Mouse (Mus musculus) stomach, embryonic 16.5 days (tissue): ENCODE measurements around the gene Grin2d. TPM values are rescaled to one million over a fixed set of nuclear protein-coding genes. Genes with fewer than 3 reads are reported as not detected.
A peak's percentile ranks its signal among the peaks of the same experiment; 100 is the strongest.
"Not testable (repeated sequence)": the region's sequence is repeated elsewhere in the genome, so short reads cannot be mapped to it uniquely, and the experiment has no call there.

Source experiments
- ATAC-seq: fragments of 200-750 bp; cut with Nextera tagmentation; 2 replicates; pipeline ENCODE4 v1.8.0; 2017; ENCODE audit warnings: moderate number of reproducible peaks, moderate TSS enrichment; ENCODE audit not compliant: insufficient read depth, low FRiP score
- H3K27ac ChIP-seq: fragments of 300-500 bp; sonication (generic); 2 replicates; pipeline ENCODE4 v1.5.1; 2014; ENCODE audit warnings: low read length
- H3K27me3 ChIP-seq: fragments of 300-500 bp; sonication (generic); 2 replicates; pipeline ENCODE4 v1.6.1; 2014; ENCODE audit warnings: low read length, control low read depth, mixed read lengths; ENCODE audit not compliant: control insufficient read depth, insufficient read depth
- H3K36me3 ChIP-seq: fragments of 300-500 bp; sonication (generic); 2 replicates; pipeline ENCODE4 v1.6.1; 2014; ENCODE audit warnings: low read length; ENCODE audit not compliant: control insufficient read depth, insufficient read depth
- H3K4me1 ChIP-seq: fragments of 300-500 bp; sonication (generic); 2 replicates; pipeline ENCODE4 v1.6.1; 2014; ENCODE audit warnings: low read length, control low read depth, mixed read lengths; ENCODE audit not compliant: control insufficient read depth, insufficient read depth
- H3K4me2 ChIP-seq: fragments of 300-500 bp; sonication (generic); 2 replicates; pipeline ENCODE4 v1.6.1; 2014; ENCODE audit warnings: low read depth, low read length, mixed read lengths
- H3K4me3 ChIP-seq: fragments of 300-500 bp; sonication (generic); replicated peaks from 2 replicates; pipeline ENCODE4 v1.5.1; 2014; ENCODE audit warnings: mild to moderate bottlenecking, low read length
- H3K9ac ChIP-seq: fragments of 300-500 bp; sonication (generic); 2 replicates; pipeline ENCODE4 v1.6.1; 2014; ENCODE audit warnings: low read length
- H3K9me3 ChIP-seq: fragments of 300-500 bp; sonication (generic); replicated peaks from 2 replicates; pipeline ENCODE4 v1.6.1; 2016; ENCODE audit warnings: low read length, control low read depth; ENCODE audit not compliant: control insufficient read depth
- WGBS: fragments of 180-500 bp; shearing (Covaris S2); extraction: QIAGEN DNeasy Blood & Tissue Kit; methylation state at CpG from one replicate; pipeline ENCODE4 v1.1.7; 2014; 5-methylcytosine and 5-hydroxymethylcytosine counted together
- polyA plus RNA-seq: library from polyadenylated mRNA; unstranded; fragments of >200 nt; fragmentation: Nextera tagmentation; extraction: Ambion mirVana; gene quantifications from 2 replicates; pipeline ENCODE4 v1.2.1, GENCODE M21; 2015

Gene Grin2d
- polyA plus RNA-seq, 1 experiment from 2014 or later = 0.23 TPM

DNA sequence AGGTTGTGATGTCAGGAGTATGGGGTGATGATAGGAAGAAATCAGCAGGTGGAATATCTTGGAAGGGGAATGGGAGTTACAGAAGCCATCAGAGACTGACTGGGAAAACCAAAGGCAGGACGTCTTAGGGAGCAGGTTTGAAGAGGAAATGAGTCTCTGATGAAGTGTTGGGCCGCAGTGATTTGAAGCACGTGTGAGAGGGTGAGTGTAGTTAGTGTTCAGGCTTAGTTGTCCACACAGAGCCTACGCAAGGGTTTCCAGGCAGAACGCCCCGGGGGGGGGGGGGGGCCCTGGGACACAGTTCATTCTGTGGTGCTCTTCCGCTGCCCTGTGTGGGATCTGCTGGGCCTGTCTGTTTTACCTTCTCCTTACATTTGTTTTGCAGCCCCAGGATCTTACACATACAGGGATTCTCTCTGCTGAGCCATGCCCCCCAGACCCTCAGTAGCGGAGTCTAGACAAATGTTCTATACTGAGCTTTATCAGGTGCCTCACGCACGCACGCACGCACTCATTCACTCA is 24.4 kb upstream of the Grin2d start:
- WGBS = 68% methylated on average over 9 of the region's 12 CpGs
- Histone ChIP-seq H3K36me3 (0 out of 2 replicates have a peak, but pooled peaks cover 4% of the 10 kb centered on the region), H3K9ac (no peak overlapping the region), H3K4me1 (peaks cover 5% of the 10 kb centered on the region), H3K27me3 (no peaks in the 10 kb centered on the region), H3K4me2 (no peak overlapping the region), H3K4me3 (no peak overlapping the region), H3K27ac (no peak overlapping the region; the same call in 1 of the 2 replicates), H3K9me3 (no peaks in the 10 kb centered on the region)
- ATAC-seq = no peak

- Histone ChIP-seq H3K9ac (no peak overlapping the region), H3K4me1 (peaks cover 5% of the 10 kb centered on the region), H3K4me2 (no peak overlapping the region), H3K4me3 (no peak overlapping the region), H3K36me3 (no peaks in the 10 kb centered on the region), H3K27me3 (no peaks in the 10 kb centered on the region), H3K27ac (no peak overlapping the region), H3K9me3 (no peaks in the 10 kb centered on the region)
- WGBS = 39% methylated on average over 5 of the region's 5 CpGs
- no peak for ATAC-seq
These were observed 23.4 kb upstream of the Grin2d start for GRCm38 (mm10) chr7:45901562-45901961.

DNA sequence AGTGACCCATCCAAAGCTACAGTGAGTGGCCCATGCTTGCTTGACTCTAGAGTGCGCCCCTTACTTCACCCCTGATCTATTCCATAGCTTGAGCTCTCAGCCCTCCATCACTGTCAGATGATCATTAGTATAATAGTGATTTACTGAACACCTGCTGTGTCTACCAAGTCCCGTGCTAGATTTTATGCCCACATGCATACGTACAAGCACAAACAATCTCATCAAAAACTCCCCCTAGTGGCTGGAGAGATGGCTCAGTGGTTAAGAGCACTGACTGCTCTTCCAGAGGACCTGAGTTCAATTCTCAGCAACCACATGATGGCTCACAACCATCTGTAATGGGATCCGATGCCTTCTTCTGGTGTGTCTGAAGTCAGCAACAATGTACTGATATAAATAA is 19.9 kb upstream of the Grin2d start:
- WGBS = 54% methylated on average over 4 of the region's 4 CpGs
- H3K36me3 ChIP-seq, H3K9me3 ChIP-seq, ATAC-seq, H3K9ac ChIP-seq, H3K27me3 ChIP-seq, H3K27ac ChIP-seq, H3K4me1 ChIP-seq: not testable (repeated sequence)
- Histone ChIP-seq H3K4me2 (peak overlapping the region; percentile 93), H3K4me3 (peak overlapping the region; percentile 64; the same call in 1 of the 2 replicates)

- Histone ChIP-seq H3K9me3 (no peaks in the 10 kb centered on the region), H3K4me1 (peaks cover 5% of the 10 kb centered on the region), H3K4me2 (peak overlapping the region; percentile 93), H3K4me3 (peak overlapping the region; percentile 64), H3K9ac (peak overlapping the region; percentile 84), H3K27ac (peak overlapping the region; percentile 85), H3K27me3 (no peaks in the 10 kb centered on the region), H3K36me3 (no peaks in the 10 kb centered on the region)
- WGBS = under 1% methylated on average over 19 of the region's 19 CpGs
- ATAC-seq = peak; percentile 61
These were observed 19.1 kb upstream of the Grin2d start for GRCm38 (mm10) chr7:45897258-45897757.

DNA sequence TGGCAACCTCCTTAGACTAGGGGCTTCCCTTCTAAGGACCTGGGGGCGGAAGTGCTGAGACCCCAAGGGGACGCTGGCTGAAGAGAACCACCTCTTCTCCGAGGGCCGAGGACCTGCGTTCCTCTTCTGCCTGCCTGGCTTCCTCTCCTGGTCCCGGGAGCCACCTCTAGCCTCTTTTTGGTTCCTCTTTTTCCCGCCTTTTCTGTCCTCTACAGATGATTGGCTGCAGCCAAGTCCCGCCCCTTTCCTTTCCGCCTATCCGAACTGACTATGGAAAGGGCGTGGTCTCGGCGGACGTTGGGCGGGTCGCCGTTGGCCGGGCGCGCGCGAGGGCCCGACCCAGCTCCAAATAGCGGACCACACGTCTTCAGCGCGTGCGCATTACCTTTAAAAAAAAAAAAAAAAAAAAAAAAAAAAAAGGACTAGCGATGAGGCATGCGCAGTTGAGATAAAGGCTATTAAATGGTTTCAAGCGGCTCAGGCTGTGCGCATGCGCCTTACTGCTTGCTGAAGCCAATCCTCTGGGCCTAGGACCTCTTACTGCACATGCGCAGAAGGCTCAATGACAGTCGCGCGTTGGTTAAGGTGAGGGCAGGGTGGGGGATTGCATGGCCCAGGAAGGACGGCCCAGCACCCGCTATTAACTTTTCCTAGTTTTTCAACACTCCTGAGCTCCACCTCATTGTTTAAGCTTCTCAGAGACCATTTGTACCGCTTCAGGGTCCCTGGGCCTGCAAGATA is 18.5 kb upstream of the Grin2d start, which contains the start of the genes Syngr4 and Tmem143:
Gene Syngr4, minus strand, starts transcription at position 198 of the 741 bp plus-strand sequence.
Gene Tmem143, plus strand, starts transcription at position 425 of the 741 bp plus-strand sequence.
- H3K9me3 ChIP-seq = no peaks in the 10 kb centered on the region

GRCm38 (mm10) chr7:45895931-45896516 is 17.8 kb upstream of the Grin2d start:
- Histone ChIP-seq H3K36me3 (no peaks in the 10 kb centered on the region), H3K27ac (no peak overlapping the region), H3K4me1 (peaks cover 5% of the 10 kb centered on the region), H3K9me3 (no peaks in the 10 kb centered on the region), H3K9ac (peak overlapping the region; percentile 44), H3K4me2 (peak overlapping the region; percentile 47), H3K4me3 (peak overlapping the region; percentile 15), H3K27me3 (no peaks in the 10 kb centered on the region)
- ATAC-seq = peak; percentile 6
- WGBS = 75% methylated on average over 6 of the region's 6 CpGs

More for the DNA sequence above, 18.5 kb upstream of the Grin2d start, which contains the start of the genes Syngr4 and Tmem143:
- Histone ChIP-seq H3K4me2 (peak within 1 kb of the TSS; percentile 93), H3K4me3 (peak within 1 kb of the TSS; percentile 64), H3K9ac (peak within 1 kb of the TSS; percentile 84), H3K36me3 (no peaks in the 10 kb centered on the region), H3K27me3 (no peaks in the 10 kb centered on the region), H3K4me1 (peaks cover 5% of the 10 kb centered on the region), H3K27ac (peak within 1 kb of the TSS; percentile 85)
- under 1% methylated on average over 40 of the region's 40 CpGs for WGBS
- peak; percentile 91 for ATAC-seq

- no peak overlapping the region for H3K4me2 ChIP-seq
- WGBS = 67% methylated on average over 2 of the region's 2 CpGs
- no peak overlapping the region for H3K27ac ChIP-seq
- H3K4me1 ChIP-seq = no peaks in the 10 kb centered on the region; the same call in 1 of the 2 replicates
- ATAC-seq = no peak
- H3K9me3 ChIP-seq = no peaks in the 10 kb centered on the region
- no peaks in the 10 kb centered on the region for H3K27me3 ChIP-seq
- no peak overlapping the region for H3K4me3 ChIP-seq
- H3K9ac ChIP-seq = no peak overlapping the region
- no peaks in the 10 kb centered on the region for H3K36me3 ChIP-seq
These were observed 14.5 kb upstream of the Grin2d start for GRCm38 (mm10) chr7:45892651-45893050.

DNA sequence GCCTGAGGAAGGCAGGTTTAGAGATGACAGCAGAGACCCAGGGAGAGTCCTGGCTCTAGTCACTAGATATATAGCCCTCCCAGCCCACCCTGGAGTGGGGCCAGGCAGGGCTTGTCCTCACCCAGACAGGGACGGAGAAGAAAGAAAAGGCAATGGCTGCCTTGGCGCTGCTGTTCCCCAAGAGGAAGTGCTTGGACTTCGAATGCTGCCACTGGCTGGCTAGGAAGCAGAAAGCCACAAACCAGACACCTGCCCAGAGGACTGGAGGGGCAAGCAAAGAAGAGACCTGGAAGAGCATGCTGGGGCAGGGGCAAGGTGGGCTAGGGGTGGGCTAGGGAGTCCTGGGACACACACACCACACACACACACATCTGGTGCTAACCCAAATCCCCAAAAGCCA is 9.1 kb upstream of the Grin2d start:
- no peak for ATAC-seq
- Histone ChIP-seq H3K36me3 (peaks cover 18% of the 10 kb centered on the region), H3K27me3 (no peaks in the 10 kb centered on the region), H3K4me1 (no peaks in the 10 kb centered on the region), H3K9ac (0 out of 2 replicates have a peak overlapping the region, but pooled peaks have one; percentile 14), H3K4me3 (no peak overlapping the region), H3K4me2 (no peak overlapping the region), H3K9me3 (no peaks in the 10 kb centered on the region), H3K27ac (no peak overlapping the region)
- 52% methylated on average over 3 of the region's 3 CpGs for WGBS

- no peaks in the 10 kb centered on the region for H3K27me3 ChIP-seq
- H3K4me2 ChIP-seq = no peak overlapping the region
- H3K36me3 ChIP-seq = peaks cover 53% of the 10 kb centered on the region
- H3K27ac ChIP-seq = no peak overlapping the region
- WGBS = 94% methylated on average over 2 of the region's 2 CpGs
- H3K4me1 ChIP-seq = no peaks in the 10 kb centered on the region
- no peak overlapping the region for H3K4me3 ChIP-seq
- no peak overlapping the region for H3K9ac ChIP-seq
- no peaks in the 10 kb centered on the region for H3K9me3 ChIP-seq
- ATAC-seq = no peak
These were observed 2.8 kb upstream of the Grin2d start for GRCm38 (mm10) chr7:45881011-45881410.
